Mouse (Mus musculus): ENCODE measurements at regions not wholly inside any gene's neighbourhood (a gene's known extent, or its start where the extent isn't known, plus 50 kb on each side); places are given as distances from the start of the nearest gene placed in this dataset.

DNA sequence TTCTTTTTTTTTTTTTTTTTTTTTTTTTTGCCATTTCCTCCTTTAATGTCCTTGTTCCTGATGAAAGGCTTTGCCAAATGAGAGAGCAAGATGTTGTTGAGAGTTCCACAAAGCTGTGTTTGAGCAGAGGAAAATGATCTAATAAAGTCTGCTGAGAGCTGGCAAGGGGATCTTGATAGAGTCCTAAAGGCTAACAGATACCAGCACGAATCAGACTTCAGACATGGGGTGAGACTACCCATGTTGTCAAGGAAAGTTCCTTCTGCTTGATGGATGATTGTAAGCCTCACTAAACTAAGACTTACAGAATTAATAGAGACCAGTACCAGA lies 665.2 kb upstream of the Fam92a start:
- DNase-seq = no peak

GRCm38 (mm10) chr4:12836326-12837096 lies 664.7 kb upstream of the Fam92a start:
- no peak for DNase-seq

GRCm38 (mm10) chr4:12826419-12826818 lies 654.6 kb upstream of the Fam92a start:
- DNase-seq = no peak

DNA sequence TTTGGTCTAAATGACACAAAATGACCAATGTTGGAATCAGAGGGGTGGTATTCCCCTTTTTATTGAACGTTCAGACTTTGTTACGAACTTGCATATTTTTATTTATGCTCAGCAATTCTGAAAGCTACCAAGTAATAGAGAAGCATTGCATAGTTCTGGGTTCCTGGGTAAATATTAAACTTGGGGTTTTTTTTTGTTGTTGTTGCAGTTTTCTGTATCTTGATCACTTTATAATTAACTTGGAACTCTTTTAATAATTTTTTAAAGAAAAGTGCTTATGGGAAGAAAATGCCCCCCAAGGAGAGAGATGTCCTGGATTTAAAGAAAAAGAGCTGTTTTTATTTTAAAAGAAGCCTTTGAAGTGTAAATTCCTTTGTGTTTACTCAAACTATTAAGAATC lies 642.4 kb upstream of the Fam92a start:
- no peak for DNase-seq

DNA sequence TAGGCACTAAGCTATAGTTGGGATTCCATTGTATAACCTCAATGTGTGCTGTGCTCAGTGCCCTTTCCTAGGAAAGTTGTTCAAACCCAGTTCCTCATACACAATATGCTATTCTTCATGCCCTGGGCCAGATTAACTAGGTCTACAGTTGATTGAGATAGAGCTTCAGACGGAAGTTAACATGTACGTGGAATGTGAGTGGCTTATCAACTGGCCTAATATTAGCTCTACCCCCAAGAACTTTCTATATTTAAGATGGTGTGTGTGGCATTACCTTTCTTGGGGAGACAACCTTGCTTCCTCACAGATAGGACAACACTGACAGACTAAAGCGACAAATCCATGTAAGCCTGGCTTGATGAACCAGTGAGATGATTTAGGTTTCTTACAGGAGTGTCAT lies 629.4 kb upstream of the Fam92a start:
- DNase-seq = no peak

DNA sequence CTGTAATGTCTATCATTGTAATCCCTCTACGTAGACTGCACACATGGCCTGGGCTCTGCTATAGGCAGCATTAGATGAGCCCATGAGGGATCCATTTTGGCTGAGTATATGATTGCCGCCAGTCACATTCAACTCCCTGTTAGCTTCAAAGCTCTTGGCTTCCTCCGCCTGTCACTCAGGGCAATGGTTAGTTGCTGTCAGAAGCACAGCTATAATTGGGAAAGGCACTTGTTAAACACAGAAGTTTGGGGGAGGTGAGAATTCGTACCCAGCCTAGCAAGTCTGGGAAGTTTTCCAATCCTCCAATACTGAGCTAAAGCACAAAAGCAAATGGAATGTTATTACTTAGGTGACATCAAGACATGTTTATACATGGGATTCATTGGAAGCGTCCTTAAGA lies 627.7 kb upstream of the Fam92a start:
- no peak for DNase-seq

GRCm38 (mm10) chr4:12792764-12793422 lies 621.1 kb upstream of the Fam92a start:
- DNase-seq = no peak

DNA sequence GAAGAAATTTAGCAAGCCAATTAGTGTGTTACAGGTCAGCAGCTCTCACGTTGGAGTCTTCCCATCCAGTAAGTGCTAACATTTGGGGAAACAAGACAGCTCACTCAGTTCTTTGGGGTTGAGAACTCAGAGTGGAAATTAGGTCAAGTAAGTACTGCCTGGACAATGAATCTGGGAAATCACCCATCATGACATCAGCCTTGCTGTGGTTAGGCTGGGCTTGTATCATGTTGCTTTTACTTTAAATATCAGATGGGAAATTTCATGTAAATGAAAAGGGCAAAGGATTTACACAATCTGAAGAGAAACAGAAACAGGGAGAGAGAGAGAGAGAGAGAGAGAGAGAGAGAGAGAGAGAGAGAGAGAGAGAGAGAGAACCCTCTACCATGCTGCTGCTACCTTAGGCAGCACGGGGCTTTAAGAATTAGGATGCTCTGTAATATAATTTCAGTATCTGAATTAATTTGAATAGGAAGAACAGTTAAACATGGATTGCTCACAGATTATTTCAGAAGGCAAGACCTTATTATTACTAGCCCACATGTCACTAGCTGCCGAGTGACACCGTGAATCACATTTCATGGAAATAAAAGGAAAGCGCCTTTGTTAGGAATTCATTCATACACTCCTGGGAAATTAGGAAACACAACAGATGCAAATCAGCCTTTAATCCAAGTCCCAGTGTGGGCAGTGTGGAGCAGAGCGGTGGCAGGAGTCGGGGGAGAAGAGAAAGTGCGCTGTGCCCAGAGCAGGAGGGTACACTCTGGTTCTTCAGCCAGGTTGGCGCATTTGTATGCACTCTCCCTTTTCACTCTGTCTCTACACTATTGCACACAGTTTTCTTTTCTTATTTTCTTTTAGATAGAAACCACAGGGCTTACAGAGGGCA lies 620.2 kb upstream of the Fam92a start:
- DNase-seq = no peak

GRCm38 (mm10) chr4:12785840-12786239 lies 614.0 kb upstream of the Fam92a start:
- no peak for DNase-seq

DNA sequence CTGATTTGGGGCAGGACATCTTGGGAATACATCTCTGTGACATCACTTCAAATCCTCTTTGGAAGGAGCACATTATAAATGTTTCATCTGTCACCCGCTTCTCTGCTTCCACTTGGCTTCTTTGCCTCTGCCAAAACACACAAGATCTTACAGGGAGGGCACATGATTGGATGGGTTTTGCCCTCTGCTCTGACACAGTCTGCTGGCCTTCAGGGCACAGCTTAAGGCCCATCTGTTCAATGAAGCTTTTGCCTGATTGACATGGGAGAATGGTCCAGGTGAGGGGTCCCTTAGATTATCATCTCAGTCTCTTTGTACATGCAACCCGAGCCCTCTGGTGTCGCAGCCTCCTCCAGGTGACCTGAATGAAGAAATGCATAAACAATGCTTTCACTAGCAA lies 612.7 kb upstream of the Fam92a start:
- no peak for DNase-seq

DNA sequence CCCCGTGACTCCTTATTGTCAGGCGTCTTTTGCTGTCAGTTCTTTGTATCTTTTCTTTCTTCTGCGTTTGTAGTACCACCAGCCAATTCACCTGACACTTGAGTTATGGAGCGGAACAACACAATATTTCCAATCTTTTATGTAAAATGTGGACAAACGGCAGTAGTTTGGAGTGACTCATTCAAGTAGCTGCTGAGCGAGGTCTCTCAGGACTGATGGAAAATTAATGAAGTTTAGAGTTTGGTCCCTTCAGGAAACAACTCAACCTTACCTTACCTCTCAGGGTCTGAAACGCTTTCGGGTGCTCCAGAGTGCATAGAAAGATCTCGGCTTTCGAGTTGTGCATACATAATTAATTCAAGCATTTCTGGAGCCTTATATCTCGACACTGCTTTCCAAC lies 612.3 kb upstream of the Fam92a start:
- no peak for DNase-seq

DNA sequence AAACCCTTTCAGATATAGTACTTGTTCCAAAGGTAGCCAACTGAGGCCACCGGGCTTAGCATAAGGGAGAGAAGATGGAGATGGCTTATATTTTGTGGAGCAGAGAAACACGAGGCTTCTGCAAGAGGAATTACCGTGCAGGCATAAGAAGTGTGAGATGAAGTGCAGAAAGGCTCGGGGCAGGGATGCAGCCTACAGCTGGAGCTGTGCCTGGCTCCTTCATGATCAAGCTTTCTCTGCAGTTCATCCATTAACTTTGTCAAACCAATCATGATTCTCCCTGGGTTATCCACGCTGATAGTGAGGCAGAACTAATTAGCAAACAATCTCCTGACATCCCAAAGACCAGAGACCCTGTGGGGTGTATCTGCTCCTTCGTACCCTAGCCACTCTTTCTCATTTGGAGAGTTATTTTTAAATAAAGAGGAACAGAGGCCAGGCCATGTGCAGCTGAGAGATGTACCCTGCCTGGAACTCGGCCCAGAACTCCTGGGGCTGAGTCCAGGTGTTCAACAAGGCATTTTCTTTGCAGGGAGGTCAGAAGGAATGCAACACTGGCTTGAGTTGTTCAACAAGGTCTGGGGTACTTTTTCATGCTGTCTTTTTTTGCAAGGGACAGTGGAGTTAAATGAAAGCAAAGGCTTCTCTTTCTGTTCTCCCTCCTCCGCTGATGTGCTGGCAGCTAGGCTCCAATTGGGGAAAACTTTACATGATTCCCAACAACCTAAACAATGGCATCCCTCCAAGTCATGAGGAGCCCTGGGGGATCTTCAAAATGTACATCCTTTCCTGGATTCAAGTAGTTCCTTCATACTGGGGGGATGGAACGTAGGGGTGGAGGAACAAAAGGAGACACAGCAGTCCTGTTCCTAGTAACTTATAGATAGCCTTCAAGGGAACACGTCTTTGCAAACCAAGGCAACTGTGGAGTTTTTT lies 610.4 kb upstream of the Fam92a start:
- no peak for DNase-seq

GRCm38 (mm10) chr4:12780254-12780653 lies 608.4 kb upstream of the Fam92a start:
- no peak for DNase-seq

- DNase-seq = no peak
Observed at GRCm38 (mm10) chr4:12779211-12779610, 607.4 kb upstream of the Fam92a start.

- no peak for DNase-seq
Observed at GRCm38 (mm10) chr4:12778163-12778562, 606.3 kb upstream of the Fam92a start.

- no peak for DNase-seq
Observed at GRCm38 (mm10) chr4:12776217-12776578, 604.4 kb upstream of the Fam92a start.

- DNase-seq = no peak
Observed at GRCm38 (mm10) chr4:12775524-12776216, 603.9 kb upstream of the Fam92a start.

DNA sequence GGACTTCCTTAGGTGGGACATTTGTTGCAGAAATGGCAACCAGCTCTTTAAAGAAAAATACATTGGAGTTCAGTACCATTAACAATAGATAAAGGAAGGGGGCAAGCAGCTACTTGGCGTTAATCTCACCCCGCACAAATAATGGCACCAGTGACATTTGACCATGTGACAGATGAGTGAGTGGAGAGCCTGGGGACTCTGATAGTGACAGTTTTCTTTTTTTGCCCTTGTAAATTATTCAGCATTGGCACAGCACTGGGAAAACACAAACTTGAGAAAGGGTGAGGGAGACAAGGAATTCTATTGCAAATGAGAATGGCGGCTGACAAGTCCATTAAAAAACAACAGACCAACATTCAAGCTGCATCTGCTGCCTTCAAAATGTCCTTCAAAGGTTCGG lies 603.3 kb upstream of the Fam92a start:
- DNase-seq = no peak

DNA sequence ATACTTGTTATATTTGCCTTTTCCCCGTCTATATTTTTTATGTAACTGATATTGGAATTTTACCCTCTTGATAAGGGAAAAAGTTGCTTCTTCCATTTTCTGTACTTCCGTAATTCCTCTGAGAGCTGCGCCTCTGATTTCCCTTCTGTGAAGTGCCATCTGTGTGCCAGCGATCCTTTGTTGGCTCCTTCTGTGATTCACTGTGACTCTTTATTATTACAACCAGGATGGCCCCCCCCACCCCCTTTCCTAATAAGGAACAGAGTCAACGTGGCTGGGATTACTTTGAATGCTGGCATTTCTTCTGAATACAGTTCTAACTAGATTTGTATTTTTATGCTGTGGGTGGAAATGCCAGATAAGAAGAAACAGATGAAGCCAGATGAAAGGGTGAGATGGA lies 602.9 kb upstream of the Fam92a start:
- DNase-seq = no peak

- DNase-seq = no peak
Observed at GRCm38 (mm10) chr4:12773201-12773600, 601.4 kb upstream of the Fam92a start.

DNA sequence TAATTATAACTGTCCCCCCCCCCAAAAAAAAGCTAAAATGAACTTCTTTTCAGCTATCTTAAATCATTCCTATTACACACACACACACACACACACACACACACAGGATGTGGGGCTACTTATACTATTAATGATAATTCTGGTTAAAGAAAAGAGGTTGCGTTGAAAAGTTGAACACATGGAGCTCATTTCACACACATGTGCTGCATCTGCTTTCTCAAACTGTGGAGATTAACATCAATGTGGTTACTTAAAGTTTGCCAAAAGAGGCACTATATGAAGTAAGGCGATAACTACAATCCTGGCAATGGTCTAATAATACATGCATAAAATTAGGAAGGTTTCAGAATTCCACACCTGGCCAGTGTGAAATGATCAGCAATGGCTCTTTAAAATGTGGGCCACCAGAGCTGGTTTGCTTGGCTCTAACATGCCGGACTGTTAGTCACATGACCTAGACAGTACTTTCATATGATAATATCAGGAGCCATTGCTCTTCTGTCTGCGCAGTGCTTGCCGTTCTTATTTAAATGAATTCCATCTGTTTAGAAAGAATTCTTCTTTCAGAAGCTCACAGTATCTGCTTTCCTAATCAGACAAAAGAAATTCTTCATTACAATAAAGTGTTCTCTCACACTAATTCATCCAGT lies 598.4 kb upstream of the Fam92a start:
- DNase-seq = no peak

DNA sequence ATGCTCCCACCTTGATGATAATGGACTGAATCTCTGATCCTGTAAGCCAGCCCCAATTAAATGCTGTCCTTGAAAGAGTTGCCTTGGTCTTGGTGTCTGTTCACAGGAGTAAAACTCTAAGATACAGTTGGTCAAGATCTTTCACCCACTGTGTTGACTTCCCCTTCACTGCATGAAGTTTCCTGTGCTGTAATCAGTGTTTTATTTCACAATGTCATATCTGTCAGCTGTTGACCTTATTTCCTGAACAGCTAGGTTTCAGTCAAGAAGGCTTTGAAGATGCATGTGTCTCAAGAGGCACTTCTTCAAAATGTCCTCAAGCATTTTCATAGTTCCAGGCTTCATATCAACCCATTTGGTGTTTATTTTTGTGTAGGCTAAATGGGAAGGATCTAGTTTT lies 597.3 kb upstream of the Fam92a start:
- no peak for DNase-seq

Measured in cerebellum, adult 9-11 months (tissue).